In genomic region chr16:17382306-17382705, GRCm38 (mm10) we compare ENCODE assay signal across 25 mouse cellular contexts. TPM values are rescaled to one million over a fixed set of nuclear protein-coding genes. Genes with fewer than 3 reads are reported as not detected.
DNase-seq lines count a peak whose midpoint lies in the region; ATAC-seq and TF ChIP-seq lines count a peak whose summit lies in the region.
"Had no signal": no experiment of that assay in that cellular context is flagged by ENCODE, and none has a peak within 500 bp of the region (broad histone marks: within the 10 kb centered on the region; RNA-seq: fewer than 3 reads in every experiment).

No protein-coding gene starts in this region.

- TF ChIP-seq POLR2A in kidney, adult 2 months (IDR thresholded peaks at IDR 0.05; ENCODE audit: low read depth, low read length), result no peak

- H3K9me3 ChIP-seq in heart, embryonic 14.5 days (ENCODE audit: control insufficient read depth, low read length), result no peaks in the 10 kb centered on the region
- H3K9me3 ChIP-seq: embryonic facial prominence, embryonic 10.5 days; embryonic facial prominence, embryonic 12.5 days; forebrain, embryonic 13.5 days; forebrain, embryonic 15.5 days had no signal

- TF ChIP-seq CTCF in kidney, adult 2 months (conservative IDR thresholded peaks at IDR 0.05; ENCODE audit: insufficient read depth, insufficient read length, low read depth, low read length), result no peak

- 32% methylated on average over 4 of the region's 4 CpGs for WGBS in heart, embryonic 14.5 days
- 67% methylated on average over 4 of the region's 4 CpGs for WGBS in kidney, adult 2 months

- peaks cover 4 to 9% of the 10 kb centered on the region in 2 experiments; a peak in 3 of 4 replicates for H3K4me1 ChIP-seq in heart, embryonic 14.5 days (ENCODE audit: control insufficient read depth in 2 of 2, insufficient read depth in 2 of 2, low read length in 2 of 2)
- H3K4me1 ChIP-seq in kidney, adult 2 months (ENCODE audit: control insufficient read depth, insufficient read depth, low read length), result no peaks in the 10 kb centered on the region; the same call in 1 of the 2 replicates
- H3K4me1 ChIP-seq: embryonic facial prominence, embryonic 10.5 days; embryonic facial prominence, embryonic 12.5 days; forebrain, embryonic 13.5 days; forebrain, embryonic 15.5 days had no signal

- H3K9ac ChIP-seq in heart, embryonic 14.5 days (ENCODE audit: low read length), result no peak overlapping the region
- H3K9ac ChIP-seq: embryonic facial prominence, embryonic 12.5 days; forebrain, embryonic 13.5 days; forebrain, embryonic 15.5 days; forebrain, postnatal 0 days had no signal

- intact Hi-C loops in heart, postnatal 10 days (cut with DNase I), result no loop called here

- H3K36me3 ChIP-seq in heart, embryonic 14.5 days (ENCODE audit: control insufficient read depth, insufficient read depth, low read length), result peaks cover 60% of the 10 kb centered on the region
- peaks cover 3% of the 10 kb centered on the region; the same call in 1 of the 2 replicates for H3K36me3 ChIP-seq in kidney, adult 2 months (ENCODE audit: control insufficient read depth, insufficient read depth, low read length)

- H3K27me3 ChIP-seq in heart, embryonic 14.5 days (ENCODE audit: control insufficient read depth, insufficient read depth, low read length), result no peaks in the 10 kb centered on the region
- H3K27me3 ChIP-seq in kidney, adult 2 months (replicated peaks; ENCODE audit: control insufficient read depth, insufficient read depth, low read length), result no peaks in the 10 kb centered on the region
- H3K27me3 ChIP-seq: CH12.LX; embryonic facial prominence, embryonic 12.5 days; forebrain, embryonic 13.5 days; forebrain, embryonic 15.5 days had no signal

- H3K4me2 ChIP-seq in heart, embryonic 14.5 days (ENCODE audit: low read length), result no peak overlapping the region
- H3K4me2 ChIP-seq: embryonic facial prominence, embryonic 12.5 days; forebrain, embryonic 13.5 days; forebrain, embryonic 15.5 days had no signal

- no peak for ATAC-seq in heart, embryonic 14.5 days (ENCODE audit: insufficient number of reproducible peaks, insufficient read depth, low FRiP score, low read depth)
- ATAC-seq: CD4-positive, CD25-positive, alpha-beta regulatory T cell, adult 4 months; forebrain, embryonic 13.5 days; forebrain, embryonic 15.5 days; forebrain, postnatal 0 days had no signal

- peak; percentile 25 for DNase-seq in heart, adult 11 months
- DNase-seq in heart, postnatal 10 days, result no peak
- DNase-seq in heart, adult 18-20 months, result no peak
- peak; percentile 9 for DNase-seq in kidney, adult 2 months
- no peak for DNase-seq in kidney, adult 8-10 months
- DNase-seq in ZHBTc4 (ENCODE audit: low read depth, low spot score), result peak; percentile 59
- no peak for DNase-seq in thymus, postnatal 25 days
- DNase-seq: adrenal gland, adult 2 months; adrenal gland, postnatal 10 days; adrenal gland, postnatal 25 days; B cell, adult 2 months; cerebellum, adult 11 months; cerebellum, adult 18-20 months; cerebellum, adult 8-10 months; cerebellum, adult 9-11 months; cerebellum, postnatal 25 days; forebrain, postnatal 0 days had no signal

- H3K4me3 ChIP-seq in heart, embryonic 14.5 days (ENCODE audit: control insufficient read depth in 1 of 2, insufficient read depth in 1 of 2, low read depth in 1 of 2, low read length in 2 of 2), result no peak overlapping the region
- no peak overlapping the region for H3K4me3 ChIP-seq in kidney, adult 2 months (ENCODE audit: insufficient read depth, low read depth, low read length)
- H3K4me3 ChIP-seq: embryonic facial prominence, embryonic 10.5 days; embryonic facial prominence, embryonic 12.5 days; forebrain, embryonic 13.5 days; forebrain, embryonic 15.5 days had no signal

- peak overlapping the region; percentile 36 to 54; a peak in 3 of 4 replicates for H3K27ac ChIP-seq in heart, embryonic 14.5 days (replicated peaks in 1 of 2; ENCODE audit: control insufficient read depth in 1 of 2, insufficient read depth in 1 of 2, low read depth in 2 of 2, low read length in 2 of 2)
- H3K27ac ChIP-seq in kidney, adult 2 months (ENCODE audit: insufficient read depth, low read depth, low read length), result 0 out of 2 replicates have a peak overlapping the region, but pooled peaks have one; percentile 43
- H3K27ac ChIP-seq: embryonic facial prominence, embryonic 10.5 days; embryonic facial prominence, embryonic 12.5 days; forebrain, embryonic 13.5 days; forebrain, embryonic 15.5 days had no signal

RNA-seq across cellular contexts. Expression of gene Snap29, which starts 23.5 kb away (rescaled TPM):
- 10 to 100 TPM; 16.2 to 17.3 TPM for total RNA-seq in heart, postnatal 10 days (2021)
- polyA plus RNA-seq in heart, embryonic 14.5 days (2014; fragmentation: Nextera tagmentation; extraction: Ambion mirVana), result 5.0 and 5.6 TPM in 2 replicates
- total RNA-seq in heart, adult 18-20 months (2021), result 10 to 100 TPM; 15.8 to 17.0 TPM
- polyA plus RNA-seq in kidney, adult 2 months (2012; rRNA removed), result 8.9 and 11.4 TPM in 2 replicates

RNA-seq across cellular contexts. Expression of gene Pi4ka, which starts 23.8 kb away (rescaled TPM):
- 10 to 100 TPM; 55.3 to 56.7 TPM for total RNA-seq in heart, postnatal 10 days (2021)
- 36.3 and 40.5 TPM in 2 replicates for polyA plus RNA-seq in heart, embryonic 14.5 days (2014; fragmentation: Nextera tagmentation; extraction: Ambion mirVana)
- total RNA-seq in heart, adult 18-20 months (2021), result 10 to 100 TPM; 54.9 to 63.4 TPM
- polyA plus RNA-seq in kidney, adult 2 months (2012; rRNA removed), result 105 and 124 TPM in 2 replicates

RNA-seq across cellular contexts. Expression of gene Serpind1, which starts 51.1 kb away (rescaled TPM):
- 1 to 10 TPM; 2.8 to 3.0 TPM for total RNA-seq in heart, postnatal 10 days (2021)
- 0.66 and 0.75 TPM in 2 replicates for polyA plus RNA-seq in heart, embryonic 14.5 days (2014; fragmentation: Nextera tagmentation; extraction: Ambion mirVana)
- 1 to 10 TPM; 1.2 to 1.3 TPM for total RNA-seq in heart, adult 18-20 months (2021)
- 0.57 and 0.80 TPM in 2 replicates for polyA plus RNA-seq in kidney, adult 2 months (2012; rRNA removed)
- total RNA-seq: MEL had no signal

Comparison
In these comparisons a context has a peak if more than half of its experiments do, and no peak if none do; other contexts are left out.
1. DNase-seq: peak in heart, adult 11 months (single experiment), kidney, adult 2 months (single experiment) and ZHBTc4 (single experiment); none in heart, postnatal 10 days (0 of 2), heart, adult 18-20 months (0 of 2), kidney, adult 8-10 months (0 of 2) and thymus, postnatal 25 days (single experiment).